In genomic region chr6:121310984-121311383, GRCm38 (mm10) we compare ENCODE assay signal across 19 mouse cellular contexts. TPM values are rescaled to one million over a fixed set of nuclear protein-coding genes. Genes with fewer than 3 reads are reported as not detected.
DNase-seq lines count a peak whose midpoint lies in the region; ATAC-seq lines count a peak whose summit lies in the region.
"Had no signal": no experiment of that assay in that cellular context is flagged by ENCODE, and none has a peak within 500 bp of the region (broad histone marks: within the 10 kb centered on the region; RNA-seq: fewer than 3 reads in every experiment).

No protein-coding gene starts in this region.

- no peaks in the 10 kb centered on the region for H3K9me3 ChIP-seq in heart, embryonic 10.5 days
- no peaks in the 10 kb centered on the region for H3K9me3 ChIP-seq in liver, embryonic 13.5 days (replicated peaks)
- H3K9me3 ChIP-seq in neural tube, embryonic 15.5 days (replicated peaks): no peaks in the 10 kb centered on the region
- H3K9me3 ChIP-seq: embryonic facial prominence, embryonic 10.5 days; heart, embryonic 15.5 days; hindbrain, embryonic 12.5 days; megakaryocyte, embryonic 14.5 days had no signal

- ATAC-seq in liver, embryonic 13.5 days (ENCODE audit: low read depth): peak; percentile 70
- ATAC-seq in neural tube, embryonic 15.5 days (ENCODE audit: low FRiP score): no peak
- ATAC-seq: forebrain, embryonic 14.5 days had no signal

- no peak overlapping the region for H3K4me2 ChIP-seq in liver, embryonic 13.5 days
- no peak overlapping the region for H3K4me2 ChIP-seq in neural tube, embryonic 15.5 days
- H3K4me2 ChIP-seq: heart, embryonic 15.5 days; hindbrain, embryonic 12.5 days had no signal

- H3K27me3 ChIP-seq in heart, embryonic 10.5 days (ENCODE audit: insufficient read depth, poor library complexity, severe bottlenecking): no peaks in the 10 kb centered on the region
- no peaks in the 10 kb centered on the region for H3K27me3 ChIP-seq in liver, embryonic 13.5 days
- H3K27me3 ChIP-seq in neural tube, embryonic 15.5 days (replicated peaks): no peaks in the 10 kb centered on the region
- H3K27me3 ChIP-seq: heart, embryonic 15.5 days; hindbrain, embryonic 12.5 days had no signal

- H3K9ac ChIP-seq in liver, embryonic 13.5 days: no peak overlapping the region
- no peak overlapping the region for H3K9ac ChIP-seq in neural tube, embryonic 15.5 days (replicated peaks)
- H3K9ac ChIP-seq: heart, embryonic 15.5 days; hindbrain, embryonic 12.5 days had no signal

- H3K36me3 ChIP-seq in heart, embryonic 10.5 days: no peaks in the 10 kb centered on the region
- no peaks in the 10 kb centered on the region for H3K36me3 ChIP-seq in liver, embryonic 13.5 days
- H3K36me3 ChIP-seq in neural tube, embryonic 15.5 days: no peaks in the 10 kb centered on the region
- H3K36me3 ChIP-seq: embryonic facial prominence, embryonic 10.5 days; heart, embryonic 15.5 days; hindbrain, embryonic 12.5 days had no signal

- 80% methylated on average over 6 of the region's 6 CpGs for WGBS in heart, embryonic 10.5 days
- WGBS in liver, embryonic 13.5 days (ENCODE audit: insufficient replicate concordance): 53% methylated on average over 6 of the region's 6 CpGs
- 89% methylated on average over 6 of the region's 6 CpGs for WGBS in neural tube, embryonic 15.5 days

- no peak overlapping the region for H3K4me3 ChIP-seq in heart, embryonic 10.5 days
- no peak overlapping the region for H3K4me3 ChIP-seq in liver, embryonic 13.5 days (replicated peaks)
- H3K4me3 ChIP-seq in neural tube, embryonic 15.5 days (replicated peaks): no peak overlapping the region
- H3K4me3 ChIP-seq: embryonic facial prominence, embryonic 10.5 days; heart, embryonic 15.5 days; hindbrain, embryonic 12.5 days; megakaryocyte, embryonic 14.5 days had no signal

- no peak overlapping the region for H3K27ac ChIP-seq in heart, embryonic 10.5 days
- H3K27ac ChIP-seq in liver, embryonic 13.5 days: peak overlapping the region; percentile 31
- no peak overlapping the region for H3K27ac ChIP-seq in neural tube, embryonic 15.5 days (replicated peaks)
- H3K27ac ChIP-seq: embryonic facial prominence, embryonic 10.5 days; heart, embryonic 15.5 days; hindbrain, embryonic 12.5 days had no signal

- DNase-seq in heart, embryonic 10.5 days (ENCODE audit: low spot score): peak; percentile 67
- DNase-seq in heart, postnatal 4 days: no peak
- DNase-seq in kidney, postnatal 14 days: peak; percentile 74
- DNase-seq in liver, embryonic 13.5 days: no peak
- DNase-seq in cerebellum, postnatal 10 days: no peak
- DNase-seq in adipocyte (ENCODE audit: low spot score): no peak
- DNase-seq in T-cell, adult 2 months (ENCODE audit: low spot score): no peak
- DNase-seq: adrenal gland, adult 8-10 months; lung, postnatal 14 days; spleen, adult 18-20 months had no signal

- H3K4me1 ChIP-seq in heart, embryonic 10.5 days: no peaks in the 10 kb centered on the region
- peaks cover 4% of the 10 kb centered on the region; the same call in 1 of the 2 replicates for H3K4me1 ChIP-seq in liver, embryonic 13.5 days (replicated peaks)
- 0 out of 2 replicates have a peak, but pooled peaks cover 2% of the 10 kb centered on the region for H3K4me1 ChIP-seq in neural tube, embryonic 15.5 days
- H3K4me1 ChIP-seq: embryonic facial prominence, embryonic 10.5 days; heart, embryonic 15.5 days; hindbrain, embryonic 12.5 days; megakaryocyte, embryonic 14.5 days had no signal

RNA-seq across cellular contexts. Expression of gene Slc6a13, which starts 11.0 kb away (rescaled TPM):
- polyA plus RNA-seq in heart, embryonic 10.5 days (2016; fragmentation: Nextera tagmentation; extraction: Ambion mirVana): 10.9 and 12.2 TPM in 2 replicates
- 1 to 10 TPM; 3.7 to 4.7 TPM for total RNA-seq in heart, postnatal 4 days (2021)
- polyA plus RNA-seq in liver, embryonic 13.5 days (2015; fragmentation: Nextera tagmentation; extraction: Ambion mirVana): 18.6 and 21.2 TPM in 2 replicates
- polyA plus RNA-seq in neural tube, embryonic 15.5 days (2015; fragmentation: Nextera tagmentation; extraction: Ambion mirVana): 34.4 and 41.0 TPM in 2 replicates

RNA-seq across cellular contexts. Expression of gene Slc6a12, which starts 31.9 kb away (rescaled TPM):
- 0.25 TPM in 1 of 2 replicates, not detected in the other for polyA plus RNA-seq in heart, embryonic 10.5 days (2016; fragmentation: Nextera tagmentation; extraction: Ambion mirVana)
- total RNA-seq in heart, postnatal 4 days (2021): under 1 TPM; 0.27 to 0.29 TPM
- polyA plus RNA-seq in liver, embryonic 13.5 days (2015; fragmentation: Nextera tagmentation; extraction: Ambion mirVana): 1.1 and 1.4 TPM in 2 replicates
- 0.43 and 0.70 TPM in 2 replicates for polyA plus RNA-seq in neural tube, embryonic 15.5 days (2015; fragmentation: Nextera tagmentation; extraction: Ambion mirVana)
- total RNA-seq: MEL had no signal
- polyA plus RNA-seq: heart, embryonic 15.5 days; intestine, embryonic 14.5 days; stomach, embryonic 14.5 days had no signal

Comparison
In these comparisons a context has a peak if more than half of its experiments do, and no peak if none do; other contexts are left out.
1. DNase-seq: peak in heart, embryonic 10.5 days (single experiment) and kidney, postnatal 14 days (single experiment); none in heart, postnatal 4 days (single experiment), liver, embryonic 13.5 days (single experiment), cerebellum, postnatal 10 days (0 of 2), adipocyte (single experiment) and T-cell, adult 2 months (single experiment).